Mouse (Mus musculus): ENCODE measurements around the gene Fxyd2.

Gene Fxyd2

GRCm38 (mm10) chr9:45388385-45388994 lies 11.0 kb upstream of the Fxyd2 start:
- ATAC-seq (ENCODE audit: insufficient number of reproducible peaks, low FRiP score, low TSS enrichment): peak; percentile 61; the same call in 1 of the 2 replicates

- no peak for ATAC-seq (ENCODE audit: insufficient number of reproducible peaks, low FRiP score, low TSS enrichment)
These were observed 9.9 kb upstream of the Fxyd2 start for GRCm38 (mm10) chr9:45389596-45389995.

GRCm38 (mm10) chr9:45391299-45391698 lies 8.2 kb upstream of the Fxyd2 start:
- no peak for ATAC-seq (ENCODE audit: insufficient number of reproducible peaks, low FRiP score, low TSS enrichment)

DNA sequence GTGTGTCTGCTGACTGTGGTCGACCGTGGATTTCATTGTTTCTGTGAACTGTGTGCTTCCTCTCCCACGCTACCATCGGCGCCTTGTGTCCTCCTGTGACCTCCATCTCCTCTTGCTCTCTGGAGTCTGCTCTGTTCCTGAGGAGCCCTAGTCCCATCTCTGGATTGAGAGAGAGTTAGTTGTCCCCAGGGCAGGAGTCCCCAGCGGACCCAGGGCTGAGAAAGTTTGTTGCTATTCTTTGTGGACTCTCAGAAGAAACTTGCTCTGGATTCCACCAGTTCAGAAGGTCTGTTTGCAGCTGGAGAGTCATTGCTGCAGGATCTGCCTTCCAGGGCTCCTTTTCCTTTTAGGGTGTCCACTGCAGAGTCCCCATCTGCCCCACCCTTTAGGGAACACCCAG lies 4.3 kb upstream of the Fxyd2 start:
- no peak for ATAC-seq (ENCODE audit: insufficient number of reproducible peaks, low FRiP score, low TSS enrichment)

- ATAC-seq (ENCODE audit: insufficient number of reproducible peaks, low FRiP score, low TSS enrichment): no peak
These were observed 3.7 kb upstream of the Fxyd2 start for GRCm38 (mm10) chr9:45395796-45396195.

GRCm38 (mm10) chr9:45398336-45398735 lies 1.1 kb upstream of the Fxyd2 start:
- 0 out of 2 replicates have a peak, but pooled peaks have one; percentile 47 for ATAC-seq (ENCODE audit: insufficient number of reproducible peaks, low FRiP score, low TSS enrichment)

- no peak for ATAC-seq (ENCODE audit: insufficient number of reproducible peaks, low FRiP score, low TSS enrichment)
These were observed 2.4 kb downstream of the Fxyd2 start for GRCm38 (mm10) chr9:45401851-45402250.

DNA sequence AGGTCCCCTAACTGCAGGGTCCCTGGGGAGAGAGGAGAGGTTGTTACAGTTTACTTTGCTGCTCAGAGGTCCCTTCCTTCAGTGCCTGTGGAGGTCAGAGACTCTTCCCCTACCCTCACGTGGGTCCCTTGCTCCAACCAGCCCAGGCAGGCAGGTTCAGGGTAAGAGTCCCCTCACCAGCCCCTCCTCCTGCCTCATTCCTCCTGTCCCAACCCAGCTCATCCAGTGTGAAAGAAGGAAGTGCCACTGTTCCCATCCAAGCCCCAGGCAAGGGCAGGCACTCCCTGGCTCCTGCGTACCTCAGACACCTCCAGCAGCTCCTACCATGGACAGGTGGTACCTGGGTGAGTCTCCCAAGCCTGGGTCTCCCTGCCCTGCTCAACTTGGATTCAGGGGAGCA lies 3.5 kb downstream of the Fxyd2 start:
- ATAC-seq (ENCODE audit: insufficient number of reproducible peaks, low FRiP score, low TSS enrichment): no peak

DNA sequence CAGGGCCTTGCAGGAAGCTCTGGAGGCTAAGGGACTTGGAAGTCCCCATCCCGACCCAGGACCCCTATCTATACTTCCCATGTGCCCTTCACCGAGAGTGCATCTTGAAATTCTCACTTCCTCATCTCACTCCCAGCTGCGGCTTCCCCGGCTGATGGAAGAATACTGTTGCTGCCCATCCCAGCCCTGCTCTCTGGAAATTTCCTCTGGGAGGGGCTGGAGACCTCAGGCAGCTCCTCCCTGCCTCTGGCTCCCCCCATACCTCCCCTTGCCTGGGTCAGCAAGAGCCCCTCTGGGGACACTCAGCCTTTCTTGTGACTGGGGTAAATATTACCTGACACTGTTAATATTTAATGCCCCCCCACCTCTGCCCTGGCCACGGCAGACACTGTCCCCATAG lies 6.2 kb downstream of the Fxyd2 start:
- ATAC-seq (ENCODE audit: insufficient number of reproducible peaks, low FRiP score, low TSS enrichment): no peak

DNA sequence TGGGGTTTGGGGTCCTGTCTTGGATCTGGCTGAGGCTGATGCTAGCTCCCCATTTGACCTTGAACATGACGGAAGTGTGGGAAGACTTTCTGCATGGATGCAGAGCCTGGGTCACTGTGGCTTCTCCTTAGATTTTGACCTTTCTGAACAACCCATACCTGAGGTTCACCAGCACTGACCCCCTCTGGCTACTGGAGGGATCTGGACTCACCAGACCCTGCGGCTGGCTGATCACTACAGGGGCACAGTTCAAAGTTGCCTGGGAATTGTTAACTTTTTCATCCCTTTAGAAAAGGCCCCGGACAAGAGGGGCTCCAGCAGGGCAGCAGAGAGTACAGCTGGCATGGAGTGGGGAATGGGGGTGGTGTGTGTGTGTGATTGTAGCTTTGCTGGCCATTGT lies 7.3 kb downstream of the Fxyd2 start:
- no peak for ATAC-seq (ENCODE audit: insufficient number of reproducible peaks, low FRiP score, low TSS enrichment)

DNA sequence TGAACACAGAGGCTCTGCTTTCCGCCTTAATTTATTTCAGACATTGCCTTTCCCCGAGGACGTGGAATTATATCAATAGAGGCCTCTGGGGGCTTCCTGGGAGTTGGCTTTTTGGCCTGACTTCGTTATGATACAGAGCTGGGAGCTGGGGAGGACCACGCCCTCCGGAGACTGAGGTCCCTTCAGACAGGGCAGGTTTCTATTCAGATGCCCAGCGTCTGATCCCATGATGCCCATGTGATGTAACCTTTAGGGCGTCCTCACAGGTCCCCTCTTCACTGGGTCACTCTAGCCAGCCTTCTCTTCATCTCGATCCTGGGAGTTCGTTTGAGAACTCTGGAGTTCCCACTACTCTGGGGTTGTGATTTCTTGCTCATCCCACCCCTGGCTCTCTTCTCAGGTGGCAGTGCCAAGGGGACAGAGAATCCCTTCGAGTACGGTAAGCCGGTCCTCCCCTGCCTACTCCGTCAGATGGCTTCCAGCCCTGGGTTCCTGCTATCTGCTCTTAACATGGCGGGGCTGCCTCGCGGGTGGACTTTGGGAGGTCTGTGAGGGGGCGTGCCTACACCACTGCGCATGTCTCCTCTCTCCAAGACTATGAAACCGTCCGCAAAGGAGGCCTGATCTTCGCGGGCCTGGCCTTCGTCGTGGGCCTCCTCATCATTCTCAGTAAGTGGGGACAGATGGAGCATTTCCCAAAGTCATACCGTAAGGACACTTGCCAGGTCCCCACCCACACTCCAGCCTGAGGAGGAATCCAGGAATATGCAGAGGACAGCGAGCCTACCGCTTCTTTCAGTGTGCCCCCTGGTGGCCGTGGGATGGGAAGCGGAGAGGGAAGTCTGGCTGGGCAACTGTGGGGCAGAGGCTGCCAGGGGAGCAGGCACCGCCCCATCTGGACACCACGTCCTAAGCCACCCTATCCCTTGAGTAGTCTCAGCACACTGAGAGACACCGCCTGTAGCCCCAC lies 8.5 kb downstream of the Fxyd2 start:
- peak; percentile 73; the same call in 1 of the 2 replicates for ATAC-seq (ENCODE audit: insufficient number of reproducible peaks, low FRiP score, low TSS enrichment)

DNA sequence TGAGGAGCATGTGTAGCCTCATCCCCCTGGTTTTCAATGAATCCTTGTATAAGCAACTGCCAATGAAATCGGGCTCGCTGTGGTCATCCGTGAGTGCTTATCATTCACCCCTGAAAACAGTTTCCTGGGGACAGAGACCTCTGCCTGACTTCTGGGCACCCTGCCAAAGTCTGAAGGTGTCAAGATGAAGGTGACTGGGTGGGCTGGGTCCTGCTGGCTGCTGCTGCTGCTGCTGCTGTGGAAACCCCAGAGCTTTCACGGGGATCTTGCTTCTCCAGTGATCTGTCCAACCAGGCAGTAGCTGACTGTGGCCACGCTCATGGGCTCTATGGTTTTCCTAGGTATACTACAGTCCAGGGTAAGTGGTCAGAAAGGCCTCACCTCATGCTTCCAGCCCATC lies 10.7 kb downstream of the Fxyd2 start:
- ATAC-seq (ENCODE audit: insufficient number of reproducible peaks, low FRiP score, low TSS enrichment): no peak

GRCm38 (mm10) chr9:45410614-45411013 lies 11.1 kb downstream of the Fxyd2 start:
- ATAC-seq (ENCODE audit: insufficient number of reproducible peaks, low FRiP score, low TSS enrichment): no peak

GRCm38 (mm10) chr9:45411111-45411510 lies 11.6 kb downstream of the Fxyd2 start:
- no peak for ATAC-seq (ENCODE audit: insufficient number of reproducible peaks, low FRiP score, low TSS enrichment)

GRCm38 (mm10) chr9:45411803-45412202 lies 12.3 kb downstream of the Fxyd2 start:
- ATAC-seq (ENCODE audit: insufficient number of reproducible peaks, low FRiP score, low TSS enrichment): 0 out of 2 replicates have a peak, but pooled peaks have one; percentile 18

- no peak for ATAC-seq (ENCODE audit: insufficient number of reproducible peaks, low FRiP score, low TSS enrichment)
These were observed 12.8 kb downstream of the Fxyd2 start for GRCm38 (mm10) chr9:45412287-45412686.

DNA sequence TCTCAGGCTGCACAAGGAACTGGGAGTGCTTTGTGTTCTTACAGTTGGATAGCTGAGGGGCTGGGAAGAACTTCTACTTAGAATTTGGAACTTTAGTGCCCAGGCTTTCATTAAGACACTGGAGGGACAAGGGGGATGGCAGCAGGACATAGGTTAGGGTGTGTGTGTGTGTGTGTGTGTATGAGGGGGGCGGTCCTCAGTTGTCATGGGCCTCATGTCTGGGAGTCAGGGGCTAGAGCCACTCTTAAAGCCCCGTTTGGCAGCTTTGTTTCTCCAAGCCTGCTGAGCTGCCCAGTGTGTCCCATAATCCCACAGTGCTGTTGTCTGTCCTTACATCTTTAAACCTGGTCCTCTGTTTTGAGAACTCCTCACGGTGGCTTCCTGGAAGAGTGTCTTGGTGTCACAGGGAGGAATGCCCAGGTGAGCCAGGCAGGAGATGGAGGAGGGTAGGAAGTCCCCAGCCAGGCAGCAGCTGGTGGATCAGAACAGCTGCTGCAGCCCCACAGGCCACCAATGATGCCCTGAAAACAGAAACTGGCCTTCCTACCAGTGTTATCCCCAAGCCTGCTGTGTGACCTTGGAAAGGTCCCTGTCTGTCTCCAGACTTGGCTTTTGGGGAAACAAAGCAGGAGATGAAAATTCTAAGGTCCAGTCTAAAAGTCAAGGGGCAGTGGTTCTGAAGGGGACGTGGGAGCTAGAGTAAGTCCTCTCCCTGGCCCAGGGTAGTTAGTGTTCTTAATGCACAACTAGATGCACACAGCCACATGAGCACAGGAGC lies 13.4 kb downstream of the Fxyd2 start:
- ATAC-seq (ENCODE audit: insufficient number of reproducible peaks, low FRiP score, low TSS enrichment): no peak

DNA sequence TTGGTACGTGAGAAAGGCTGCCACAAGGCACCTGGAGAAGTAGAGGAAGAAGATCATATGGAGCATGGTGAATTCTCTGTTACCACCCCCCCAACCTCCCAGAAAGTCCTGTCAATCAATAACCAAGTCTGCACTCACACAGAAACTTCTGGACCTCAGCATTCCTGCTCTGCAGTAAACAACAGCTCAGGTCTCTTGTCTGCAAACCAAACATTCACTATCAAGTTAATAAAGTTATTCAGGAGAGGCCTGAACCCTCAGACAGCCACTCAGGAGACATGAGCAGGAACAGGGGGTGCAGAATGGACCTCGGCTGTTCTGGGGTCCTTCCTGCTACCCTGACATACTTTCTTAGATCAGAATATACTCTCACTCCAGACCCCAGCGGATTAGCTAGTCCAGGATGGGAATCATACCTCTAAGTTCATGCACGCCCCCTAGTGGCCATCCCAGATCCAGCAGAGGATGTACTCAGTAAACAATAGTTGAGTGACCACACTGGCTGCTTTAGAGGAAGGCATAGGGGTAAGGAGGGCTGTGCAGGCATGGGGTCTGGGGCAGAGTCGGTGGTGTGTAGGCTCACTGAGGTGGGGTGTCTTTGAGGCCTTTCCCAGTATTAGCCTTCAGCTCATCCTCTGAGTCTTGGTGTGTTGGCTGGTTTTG lies 14.1 kb downstream of the Fxyd2 start:
- no peak for ATAC-seq (ENCODE audit: insufficient number of reproducible peaks, low FRiP score, low TSS enrichment)

DNA sequence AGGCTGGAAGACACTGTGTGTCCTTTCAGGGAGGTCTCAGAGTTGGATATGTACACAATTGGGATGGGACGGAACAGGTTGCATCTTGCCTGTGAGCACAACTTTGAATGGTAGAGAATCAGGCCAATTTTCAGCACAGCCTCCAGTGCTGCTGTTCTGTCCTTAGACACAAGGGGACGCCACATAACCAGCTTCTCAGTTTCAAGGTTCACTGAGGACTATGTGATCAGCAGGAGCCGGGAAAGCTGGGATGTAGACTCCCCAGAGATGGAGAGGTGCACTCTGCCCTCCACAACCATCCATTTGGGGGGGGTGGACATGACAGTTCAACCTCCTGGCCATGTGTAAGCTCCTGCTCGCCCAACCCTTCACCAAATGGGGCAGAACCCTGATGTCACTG lies 16.4 kb downstream of the Fxyd2 start:
- no peak for ATAC-seq (ENCODE audit: insufficient number of reproducible peaks, low FRiP score, low TSS enrichment)

DNA sequence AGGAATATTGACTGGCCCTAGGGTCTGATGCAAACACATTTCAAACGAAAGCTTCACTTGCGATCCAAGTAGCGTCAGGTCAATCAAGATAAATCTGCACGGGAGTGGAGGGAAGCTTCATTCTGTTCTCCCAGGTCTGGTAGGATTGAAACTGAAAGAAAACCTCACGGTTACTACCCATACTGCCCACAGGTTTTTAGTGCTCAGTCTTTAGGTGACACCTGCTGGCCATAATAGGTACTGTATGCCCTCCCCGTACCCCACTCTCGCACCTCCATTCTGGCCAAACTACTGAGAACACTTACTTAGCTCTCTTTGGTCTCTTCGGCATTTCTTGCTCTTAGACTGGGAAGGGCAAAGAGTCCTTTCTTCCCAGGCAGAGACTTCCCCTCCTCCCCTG lies 17.8 kb downstream of the Fxyd2 start:
- no peak for ATAC-seq (ENCODE audit: insufficient number of reproducible peaks, low FRiP score, low TSS enrichment)

All from cerebellum, adult (tissue).